Comparison of ENCODE assay signal across 9 mouse cellular contexts in the genomic region with DNA sequence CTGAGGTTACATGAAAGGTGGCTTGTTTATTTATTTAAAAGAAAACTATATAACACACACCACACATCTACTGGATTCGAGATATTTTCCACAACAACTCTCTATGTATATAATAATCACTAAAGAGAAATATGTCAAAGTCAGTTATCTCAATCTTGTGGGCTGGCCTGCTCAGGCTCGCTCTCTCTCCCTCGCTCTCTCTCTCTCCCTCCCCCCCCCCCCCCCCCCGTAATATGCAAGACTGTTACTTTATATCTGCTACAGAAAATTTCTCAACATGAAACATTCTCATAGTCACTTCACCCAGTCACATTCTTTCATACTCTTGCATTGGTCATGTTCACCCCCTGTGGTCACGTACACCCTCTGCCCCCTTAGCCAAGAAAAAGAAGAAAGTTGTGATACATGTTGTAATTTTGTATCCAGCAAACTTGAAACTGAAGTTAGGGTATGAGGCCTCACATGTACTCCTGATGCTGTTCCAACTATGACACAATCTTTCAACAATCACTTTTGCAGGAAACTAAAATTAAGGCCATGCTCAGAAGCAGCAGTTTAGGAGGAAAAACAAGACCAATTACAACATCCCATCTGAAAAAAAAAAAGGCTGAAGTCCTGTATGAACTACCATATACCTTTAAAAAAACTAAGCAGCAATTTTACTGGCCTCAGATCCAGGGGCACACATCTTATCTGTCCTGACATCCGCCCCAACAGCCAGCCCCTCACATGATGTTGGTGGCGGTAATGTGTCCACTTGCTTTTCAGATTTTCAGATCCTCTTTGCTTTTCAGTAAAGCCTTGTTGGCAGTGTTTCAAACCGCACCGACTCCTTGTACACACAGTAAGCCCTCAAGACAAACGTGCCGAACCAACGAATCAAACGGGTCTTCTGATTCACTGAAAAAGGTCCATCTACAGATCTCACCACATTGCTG. TPM values are rescaled to one million over a fixed set of nuclear protein-coding genes. Genes with fewer than 3 reads are reported as not detected.
A peak's percentile ranks its signal among the peaks of the same experiment; 100 is the strongest.
DNase-seq lines count a peak whose midpoint lies in the region; ATAC-seq and TF ChIP-seq lines count a peak whose summit lies in the region.
"Had no signal": no experiment of that assay in that cellular context is flagged by ENCODE, and none has a peak within 500 bp of the region (broad histone marks: within the 10 kb centered on the region; RNA-seq: fewer than 3 reads in every experiment).

No protein-coding gene starts in this region.

- peak overlapping the region; percentile 34 for H3K4me3 ChIP-seq in gastrocnemius, adult 2 months
- no peak overlapping the region for H3K4me3 ChIP-seq in embryonic facial prominence, embryonic 15.5 days (replicated peaks)
- no peak overlapping the region for H3K4me3 ChIP-seq in lung, embryonic 16.5 days (ENCODE audit: low read length)
- H3K4me3 ChIP-seq: limb, embryonic 13.5 days had no signal

- no peak for TF ChIP-seq CTCF in gastrocnemius, adult 2 months (IDR thresholded peaks at IDR 0.05)

- peak overlapping the region; percentile 68 for H3K27ac ChIP-seq in gastrocnemius, adult 2 months
- H3K27ac ChIP-seq in embryonic facial prominence, embryonic 15.5 days (replicated peaks) = 0 out of 2 replicates have a peak overlapping the region, but pooled peaks have one; percentile 55
- H3K27ac ChIP-seq in lung, embryonic 16.5 days (ENCODE audit: low read length) = peak overlapping the region; percentile 32
- H3K27ac ChIP-seq: limb, embryonic 13.5 days had no signal

- no peaks in the 10 kb centered on the region for H3K27me3 ChIP-seq in embryonic facial prominence, embryonic 15.5 days
- H3K27me3 ChIP-seq in lung, embryonic 16.5 days (ENCODE audit: control insufficient read depth, insufficient read depth, low read depth, low read length) = no peaks in the 10 kb centered on the region
- H3K27me3 ChIP-seq: limb, embryonic 13.5 days had no signal

- no peak overlapping the region for H3K4me2 ChIP-seq in embryonic facial prominence, embryonic 15.5 days (replicated peaks)
- peak overlapping the region; percentile 16 for H3K4me2 ChIP-seq in lung, embryonic 16.5 days (ENCODE audit: low read depth, low read length)
- H3K4me2 ChIP-seq: limb, embryonic 13.5 days had no signal

- intact Hi-C loops in gastrocnemius, adult 2 months (cut with DNase I) = no loop called here

- 49% methylated on average over 13 of the region's 13 CpGs for WGBS in embryonic facial prominence, embryonic 15.5 days
- WGBS in lung, embryonic 16.5 days = 33% methylated on average over 13 of the region's 13 CpGs

- no peak overlapping the region for H3K9ac ChIP-seq in embryonic facial prominence, embryonic 15.5 days
- H3K9ac ChIP-seq in lung, embryonic 16.5 days (ENCODE audit: low read length) = no peak overlapping the region
- H3K9ac ChIP-seq: limb, embryonic 13.5 days had no signal

- ATAC-seq in embryonic facial prominence, embryonic 15.5 days (ENCODE audit: insufficient number of reproducible peaks, low FRiP score, low TSS enrichment, low read depth) = no peak
- peak; percentile 89 for ATAC-seq in lung, embryonic 16.5 days (ENCODE audit: low read depth)

- H3K36me3 ChIP-seq in embryonic facial prominence, embryonic 15.5 days = no peaks in the 10 kb centered on the region
- no peaks in the 10 kb centered on the region for H3K36me3 ChIP-seq in lung, embryonic 16.5 days (ENCODE audit: control insufficient read depth, insufficient read depth, low read length)
- H3K36me3 ChIP-seq: limb, embryonic 13.5 days had no signal

- peaks cover 38% of the 10 kb centered on the region for H3K4me1 ChIP-seq in embryonic facial prominence, embryonic 15.5 days
- H3K4me1 ChIP-seq in lung, embryonic 16.5 days (replicated peaks; ENCODE audit: control insufficient read depth, insufficient read depth, low read length) = peaks cover 20% of the 10 kb centered on the region

- no peaks in the 10 kb centered on the region for H3K9me3 ChIP-seq in embryonic facial prominence, embryonic 15.5 days (replicated peaks)
- H3K9me3 ChIP-seq in lung, embryonic 16.5 days (ENCODE audit: control insufficient read depth, low read length) = no peaks in the 10 kb centered on the region
- H3K9me3 ChIP-seq: limb, embryonic 13.5 days had no signal

- DNase-seq in gastrocnemius, adult 2 months = peak; percentile 46
- no peak for DNase-seq in gastrocnemius, postnatal 25 days
- DNase-seq in 3T3-L1 (ENCODE audit: low read depth, low spot score) = peak; percentile 84
- DNase-seq in right cerebral cortex, adult 2 months (ENCODE audit: low spot score in 2 of 2) = no peak
- DNase-seq in right cerebral cortex, adult 18-20 months = no peak
- DNase-seq in left cerebral cortex, adult 18-20 months (ENCODE audit: low spot score in 2 of 2) = no peak

RNA-seq across cellular contexts. Expression of a gene that starts 52.6 kb away (rescaled TPM):
- 10 to 100 TPM; 13.0 to 29.3 TPM for total RNA-seq in gastrocnemius, adult 2 months (2021)
- total RNA-seq in gastrocnemius, postnatal 25 days (2021) = 10 to 100 TPM; 13.5 to 20.6 TPM
- polyA plus RNA-seq in embryonic facial prominence, embryonic 15.5 days (2015; fragmentation: Nextera tagmentation; extraction: Ambion mirVana) = 7.3 and 7.5 TPM in 2 replicates
- 5.1 and 6.0 TPM in 2 replicates for polyA plus RNA-seq in lung, embryonic 16.5 days (2015; fragmentation: Nextera tagmentation; extraction: Ambion mirVana)
- total RNA-seq in left cerebral cortex, adult 18-20 months (2021) = 100 to 1,000 TPM; 121 to 129 TPM

Comparison
In these comparisons a context has a peak if more than half of its experiments do, and no peak if none do; other contexts are left out.
1. DNase-seq: peak in gastrocnemius, adult 2 months (single experiment) and 3T3-L1 (single experiment); none in gastrocnemius, postnatal 25 days (single experiment), right cerebral cortex, adult 2 months (0 of 2), right cerebral cortex, adult 18-20 months (single experiment) and left cerebral cortex, adult 18-20 months (0 of 2).
2. RNA of a gene that starts 52.6 kb away (total RNA-seq): 121 to 129 TPM in left cerebral cortex, adult 18-20 months; 13.0 to 29.3 TPM in gastrocnemius, adult 2 months and 13.5 to 20.6 TPM in gastrocnemius, postnatal 25 days; every median in the first group is over 4 times any median in the second.
3. Peak in every context shown above with its lines, with median percentiles within 50 percentile points of each other: H3K27ac ChIP-seq.